In the genomic region with DNA sequence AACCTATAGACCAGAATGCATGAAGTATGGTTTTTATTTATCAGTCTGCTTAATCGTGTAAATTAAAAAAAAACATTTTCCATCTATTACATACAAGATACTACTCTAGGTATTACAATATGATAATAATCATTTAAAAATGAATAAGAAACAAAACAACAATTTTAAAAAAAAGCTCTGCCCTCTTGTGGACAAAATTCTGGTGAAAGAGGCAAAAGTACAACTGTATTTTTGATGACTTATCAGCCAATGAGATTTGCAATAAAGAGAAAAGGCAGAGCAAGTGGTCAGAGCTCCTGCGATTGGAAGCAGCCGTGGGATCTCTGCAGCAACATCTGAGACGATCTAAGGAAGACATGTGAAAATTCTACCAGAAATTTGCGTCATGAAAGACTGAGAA, we compare ENCODE assay signal across 20 mouse cellular contexts.
"Had no signal": no experiment of that assay in that cellular context is flagged by ENCODE, and none has a peak within 500 bp of the region (broad histone marks: within the 10 kb centered on the region; RNA-seq: fewer than 3 reads in every experiment).

No protein-coding gene starts in this region.

- ATAC-seq: intestine, postnatal 0 days; liver, embryonic 12.5 days; midbrain, embryonic 13.5 days had no signal

- H3K27me3 ChIP-seq: limb, embryonic 13.5 days; liver, embryonic 12.5 days; liver, embryonic 15.5 days; midbrain, embryonic 13.5 days; stomach, embryonic 15.5 days had no signal

- DNase-seq: kidney, adult 2 months; kidney, postnatal 14 days; kidney, postnatal 4 days; layer of hippocampus, adult 9-11 months; layer of hippocampus, postnatal 36 days; liver; lung, adult 18-20 months; lung, postnatal 14 days; lung, postnatal 4 days; right cerebral cortex, postnatal 25 days; spleen, adult 18-20 months; thymus, adult 18-20 months; thymus, postnatal 36 days had no signal

- H3K4me2 ChIP-seq: limb, embryonic 13.5 days; liver, embryonic 12.5 days; liver, embryonic 15.5 days; midbrain, embryonic 13.5 days; stomach, embryonic 15.5 days had no signal

- H3K4me3 ChIP-seq: limb, embryonic 10.5 days; limb, embryonic 13.5 days; liver, embryonic 12.5 days; liver, embryonic 15.5 days; midbrain, embryonic 13.5 days; stomach, embryonic 15.5 days had no signal

- H3K9ac ChIP-seq: limb, embryonic 13.5 days; liver, embryonic 12.5 days; liver, embryonic 15.5 days; midbrain, embryonic 13.5 days; stomach, embryonic 15.5 days had no signal

- H3K4me1 ChIP-seq: limb, embryonic 13.5 days; liver, embryonic 12.5 days; liver, embryonic 15.5 days; midbrain, embryonic 13.5 days; stomach, embryonic 15.5 days had no signal

- H3K9me3 ChIP-seq: limb, embryonic 10.5 days; liver, embryonic 15.5 days; midbrain, embryonic 13.5 days; stomach, embryonic 15.5 days had no signal

- H3K27ac ChIP-seq: limb, embryonic 10.5 days; limb, embryonic 13.5 days; liver, embryonic 12.5 days; liver, embryonic 15.5 days; midbrain, embryonic 13.5 days; stomach, embryonic 15.5 days had no signal

- H3K36me3 ChIP-seq: limb, embryonic 10.5 days; limb, embryonic 13.5 days; liver, embryonic 12.5 days; liver, embryonic 15.5 days; midbrain, embryonic 13.5 days; stomach, embryonic 15.5 days had no signal
